Mouse (Mus musculus) heart, postnatal 36 days (tissue): ENCODE results near the gene Utp4. TPM values are rescaled to one million over a fixed set of nuclear protein-coding genes. Genes with fewer than 3 reads are reported as not detected.
A peak's percentile ranks its signal among the peaks of the same experiment; 100 is the strongest.

Experiments
- DNase-seq, 2 experiments: peaks; one replicate each; pipeline ENCODE4 v3.0.0; 2021 to 2022
- intact Hi-C: fragments of 180-260 bp; cut with DNase I; formaldehyde crosslinking; loops from one replicate; pipeline ENCODE4 v1.15.1; 2025
- total RNA-seq, 2 experiments: library from RNA; stranded (reverse); gene quantifications; 2 replicates each; pipeline ENCODE4 v1.2.3; 2021

Gene Utp4
- total RNA-seq, 2 experiments from 2014 or later, result 20.2 to 22.2 TPM

GRCm38 (mm10) chr8:106935324-106935869, 42.0 kb downstream of the Utp4 start, which contains the start of gene Sntb2:
Gene Sntb2, plus strand, starts transcription at chr8:106935750.
- peak; percentile 93 for DNase-seq
- intact Hi-C loops, result no loop called here

- intact Hi-C loops, result loop anchor here (2.0 kb wide), 1 partner anchor 37 kb away; no protein-coding TSS in a partner anchor
Observed at GRCm38 (mm10) chr8:106935899-106936477, 42.6 kb downstream of the Utp4 start.

GRCm38 (mm10) chr8:106936478-106937051, 43.1 kb downstream of the Utp4 start:
- intact Hi-C loops, result loop anchor here (2.0 kb wide), 1 partner anchor 36 kb away; no protein-coding TSS in a partner anchor
- peak; percentile 40 to 44 for DNase-seq

More at GRCm38 (mm10) chr8:106935899-106936477, 42.6 kb downstream of the Utp4 start:
- peak; percentile 61 to 75 for DNase-seq

DNA sequence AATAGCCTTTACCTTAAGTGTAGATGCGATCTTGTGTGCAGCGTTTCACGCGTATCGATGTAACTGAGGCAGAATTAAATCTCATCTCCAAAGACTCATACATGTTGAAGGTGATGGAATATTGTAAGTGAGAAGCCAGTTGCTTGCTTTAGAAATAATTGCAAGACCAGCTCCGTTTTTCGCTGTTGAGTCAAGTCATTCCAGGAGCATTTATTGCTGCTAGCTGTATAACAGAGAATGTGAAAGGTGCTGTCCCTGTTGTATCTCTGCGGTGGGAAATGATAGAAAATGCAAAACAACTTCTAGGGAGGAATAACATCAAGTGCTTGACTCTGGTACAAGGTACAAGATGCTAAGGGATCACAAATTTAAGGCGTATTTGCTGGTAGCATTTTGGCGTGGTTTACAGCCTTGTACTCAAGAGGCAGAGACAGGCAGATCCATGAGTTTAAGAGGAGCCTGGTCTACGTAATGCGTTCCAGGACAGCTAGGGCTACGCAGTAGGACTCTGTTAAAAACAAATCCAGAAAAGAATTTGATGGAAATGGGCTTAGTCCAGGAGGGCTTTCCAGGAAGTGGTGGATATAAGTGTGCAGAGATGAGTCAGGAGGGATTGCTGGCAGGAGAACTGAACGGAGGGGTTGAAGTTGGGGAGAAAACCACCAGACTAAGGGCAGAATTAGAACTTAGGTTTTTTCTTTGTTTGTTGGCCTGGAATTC, 43.8 kb downstream of the Utp4 start:
- DNase-seq, result no peak
- intact Hi-C loops, result loop anchor here (2.0 kb wide), 1 partner anchor 36 kb away; no protein-coding TSS in a partner anchor

DNA sequence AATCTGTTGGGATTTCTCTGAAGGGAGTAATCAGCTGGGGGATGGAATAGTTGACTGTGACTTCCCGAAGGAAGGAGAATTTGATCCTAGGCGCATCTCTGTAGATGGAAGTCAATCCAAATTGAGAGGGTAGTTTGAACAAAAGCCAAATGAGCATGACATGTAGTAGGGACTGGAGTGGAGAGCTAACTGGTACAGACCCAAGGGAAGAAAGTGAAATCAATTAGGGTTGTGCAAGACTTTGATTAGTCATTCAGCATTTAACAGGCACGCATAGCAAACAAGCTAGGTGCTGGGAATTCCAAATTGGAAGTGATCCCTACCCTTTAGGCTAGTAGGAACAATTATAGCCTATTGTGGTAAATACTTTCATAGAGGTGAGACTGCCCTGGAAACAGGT, 48.4 kb downstream of the Utp4 start:
- intact Hi-C loops, result no loop called here
- DNase-seq, result no peak

DNA sequence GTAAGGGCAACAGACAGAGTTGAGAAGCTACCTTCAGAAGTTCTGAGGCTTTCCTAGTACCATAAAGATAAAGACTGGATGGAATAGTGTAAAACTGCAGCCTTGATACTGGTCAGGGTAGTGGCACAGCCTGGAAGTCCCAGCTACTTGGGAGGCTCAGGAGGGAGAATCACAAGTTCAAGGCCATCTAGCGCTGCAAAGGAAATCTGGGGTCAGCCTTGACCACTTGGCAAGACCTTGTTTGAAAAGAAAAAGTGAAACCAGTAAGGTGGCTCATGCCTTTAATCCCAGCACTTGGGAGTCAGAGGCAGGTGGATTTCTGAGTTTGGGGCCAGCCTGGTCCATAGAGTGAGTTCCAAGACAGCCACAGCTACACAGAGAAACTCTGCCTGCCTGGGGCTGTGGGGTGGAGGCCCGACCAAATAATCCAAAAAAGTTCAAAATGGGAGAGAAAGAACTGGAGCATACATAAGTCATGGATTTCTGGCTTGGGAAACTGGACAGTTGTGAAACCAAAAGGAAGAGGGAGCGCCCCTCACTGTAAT, 50.5 kb downstream of the Utp4 start:
- peak in 1 of 2 experiments; percentile 24 for DNase-seq
- intact Hi-C loops, result no loop called here

DNA sequence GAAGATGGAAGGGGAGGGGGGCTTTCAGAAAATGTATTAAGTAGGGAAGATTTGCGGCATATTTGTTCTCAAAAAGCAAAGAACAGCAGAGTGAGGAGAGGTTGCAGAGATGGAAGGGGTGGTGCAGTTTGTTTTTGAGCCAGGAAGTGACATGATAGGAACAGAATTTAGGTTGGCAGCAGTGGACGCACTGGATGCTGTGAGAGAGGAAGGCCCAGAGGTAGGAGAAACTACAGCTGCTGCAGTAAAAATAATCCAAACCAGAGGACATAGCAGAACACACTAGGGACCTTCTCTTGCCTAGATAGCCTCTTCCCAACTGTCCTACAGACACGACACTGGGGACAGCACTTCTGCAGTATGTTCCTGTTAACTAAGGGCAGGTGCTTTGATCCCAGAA, 51.3 kb downstream of the Utp4 start:
- intact Hi-C loops, result no loop called here
- DNase-seq, result peak; percentile 37 to 50

GRCm38 (mm10) chr8:106948678-106949243, 55.3 kb downstream of the Utp4 start:
- no peak for DNase-seq
- intact Hi-C loops, result no loop called here

- intact Hi-C loops, result no loop called here
Observed at GRCm38 (mm10) chr8:106951707-106952106, 58.3 kb downstream of the Utp4 start.

DNA sequence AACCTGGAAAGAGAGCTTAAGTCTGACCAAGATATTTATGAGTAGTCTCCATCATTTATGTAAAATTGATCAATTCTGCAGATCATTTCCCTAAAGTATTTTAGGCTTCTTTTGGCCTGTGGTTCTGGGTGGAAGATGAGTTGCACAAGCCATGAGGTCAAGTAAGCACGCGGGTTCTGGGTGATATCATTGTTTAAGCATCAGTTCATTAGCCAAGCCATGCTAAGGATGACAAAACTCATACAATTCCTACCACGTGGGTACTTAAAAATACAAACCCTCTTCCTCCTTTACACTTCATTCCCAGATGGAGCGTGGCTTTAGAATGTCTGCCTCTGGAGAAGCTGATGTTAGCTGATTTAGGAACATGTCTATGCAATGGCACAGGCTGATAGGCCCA, 60.1 kb downstream of the Utp4 start:
- intact Hi-C loops, result no loop called here
- DNase-seq, result no peak

More at GRCm38 (mm10) chr8:106951707-106952106, 58.3 kb downstream of the Utp4 start:
- DNase-seq, result no peak

DNA sequence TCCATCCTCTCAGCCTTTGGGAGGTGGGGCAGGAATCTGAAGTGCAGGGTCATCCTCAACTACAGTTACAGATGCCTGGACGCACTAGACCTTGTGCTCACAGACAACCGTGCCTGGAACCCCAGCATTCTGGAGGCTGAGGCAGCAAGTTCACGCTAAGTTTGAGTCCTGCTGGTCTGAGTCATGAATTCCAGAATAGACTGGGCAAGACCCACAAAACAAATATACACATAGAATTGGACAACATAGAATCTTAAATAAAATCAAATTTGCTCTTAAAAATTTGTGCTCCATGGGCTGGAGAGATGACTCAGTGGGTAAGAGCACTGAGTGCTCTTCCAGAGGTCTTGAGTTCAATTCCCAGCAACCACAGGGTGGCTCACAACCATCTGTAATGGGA, 63.6 kb downstream of the Utp4 start:
- intact Hi-C loops, result no loop called here
- DNase-seq, result no peak

DNA sequence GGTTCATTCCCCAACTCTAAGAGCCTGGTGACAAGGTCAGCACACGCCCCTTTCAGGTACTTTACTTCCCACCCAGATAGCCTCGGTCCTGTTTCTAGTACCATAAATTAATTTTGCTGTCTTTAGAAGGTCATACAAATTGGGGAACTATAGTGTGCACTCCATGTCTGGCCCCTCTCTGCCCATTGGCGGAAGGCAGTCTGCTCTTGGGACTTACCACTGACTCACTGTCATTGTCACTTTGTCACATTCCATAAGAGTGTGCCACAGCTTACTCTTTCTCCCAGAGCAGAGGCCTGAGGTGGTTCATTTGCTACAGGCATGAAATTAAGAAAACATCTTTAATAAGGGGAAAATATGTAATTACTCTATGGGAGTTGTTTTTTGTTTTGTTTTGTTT, 64.8 kb downstream of the Utp4 start:
- intact Hi-C loops, result no loop called here
- DNase-seq, result no peak

DNA sequence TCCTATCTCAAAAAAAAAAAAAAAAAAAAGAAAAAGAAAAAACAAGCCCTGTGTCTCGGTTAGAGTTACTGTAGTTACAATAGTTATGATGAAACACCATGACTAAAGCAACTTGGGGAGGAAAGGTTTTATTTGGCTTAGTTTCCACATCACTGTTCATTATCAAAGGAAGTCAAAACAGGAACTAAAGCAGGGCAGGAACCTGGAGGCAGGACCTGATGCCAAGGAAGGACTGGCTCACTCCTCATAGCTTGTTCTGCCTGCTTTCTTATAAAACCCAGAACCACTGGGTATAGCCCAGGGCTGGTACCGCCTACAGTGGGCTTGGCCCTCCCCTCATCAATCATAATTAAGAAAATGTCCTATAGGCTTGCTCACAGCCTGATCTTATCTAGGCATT, 66.2 kb downstream of the Utp4 start:
- intact Hi-C loops, result no loop called here
- no peak for DNase-seq

DNA sequence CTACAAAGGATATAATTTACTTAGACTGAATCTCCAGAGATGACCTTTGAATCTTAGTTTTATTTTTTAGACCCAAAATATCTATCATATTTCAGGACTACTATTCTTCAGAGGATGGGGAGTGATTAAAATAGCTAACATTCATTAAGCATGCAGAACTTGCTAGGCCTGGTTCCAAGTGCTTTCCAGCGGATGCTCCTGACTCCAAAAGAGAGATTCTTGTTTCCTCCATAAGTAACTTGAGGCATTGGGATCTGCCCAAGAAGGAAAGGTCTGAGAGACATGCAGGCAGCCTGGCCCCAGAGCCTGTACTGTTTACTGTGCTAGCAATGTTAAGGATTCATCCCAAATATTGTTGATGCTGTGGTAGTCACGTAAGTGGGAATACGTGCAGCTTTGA, 68.9 kb downstream of the Utp4 start:
- intact Hi-C loops, result no loop called here

GRCm38 (mm10) chr8:106963365-106963764, 69.9 kb downstream of the Utp4 start:
- no peak for DNase-seq
- intact Hi-C loops, result no loop called here

More for the DNA sequence above, 68.9 kb downstream of the Utp4 start:
- DNase-seq, result no peak

GRCm38 (mm10) chr8:106964573-106964972, 71.1 kb downstream of the Utp4 start:
- intact Hi-C loops, result no loop called here

GRCm38 (mm10) chr8:106969964-106970363, 76.5 kb downstream of the Utp4 start:
- DNase-seq, result no peak
- intact Hi-C loops, result no loop called here

More at GRCm38 (mm10) chr8:106964573-106964972, 71.1 kb downstream of the Utp4 start:
- DNase-seq, result no peak

DNA sequence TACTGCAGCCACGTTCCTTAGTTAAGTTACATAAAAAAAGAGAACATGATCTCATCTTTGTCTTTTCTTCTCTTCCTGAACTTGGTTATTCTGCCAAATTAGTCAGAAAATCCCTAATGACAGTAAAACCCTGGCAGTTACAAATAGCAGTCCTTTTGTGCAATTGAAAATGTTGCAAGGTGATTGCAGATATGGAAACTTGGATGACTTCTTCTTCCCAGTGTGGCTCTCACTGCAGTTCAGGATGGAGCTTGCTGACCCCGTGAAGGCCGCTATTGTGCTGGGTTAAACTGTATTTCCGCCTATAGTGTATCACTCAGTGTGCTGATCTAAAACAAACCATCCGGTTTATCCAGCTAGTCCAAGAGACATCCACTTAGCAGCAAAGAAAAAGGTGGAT, 78.5 kb downstream of the Utp4 start:
- intact Hi-C loops, result loop anchor here (2.0 kb wide), 1 partner anchor 35 kb away; no protein-coding TSS in a partner anchor
- peak in 1 of 2 experiments; percentile 30 for DNase-seq
